Mouse (Mus musculus) testis, postnatal 14 days (tissue): ENCODE data around the gene Syvn1.

Experiments used
- DNase-seq: peaks from one replicate; pipeline ENCODE4 v3.0.0; 2021; ENCODE audit warnings: low spot score

The Syvn1 gene

DNA sequence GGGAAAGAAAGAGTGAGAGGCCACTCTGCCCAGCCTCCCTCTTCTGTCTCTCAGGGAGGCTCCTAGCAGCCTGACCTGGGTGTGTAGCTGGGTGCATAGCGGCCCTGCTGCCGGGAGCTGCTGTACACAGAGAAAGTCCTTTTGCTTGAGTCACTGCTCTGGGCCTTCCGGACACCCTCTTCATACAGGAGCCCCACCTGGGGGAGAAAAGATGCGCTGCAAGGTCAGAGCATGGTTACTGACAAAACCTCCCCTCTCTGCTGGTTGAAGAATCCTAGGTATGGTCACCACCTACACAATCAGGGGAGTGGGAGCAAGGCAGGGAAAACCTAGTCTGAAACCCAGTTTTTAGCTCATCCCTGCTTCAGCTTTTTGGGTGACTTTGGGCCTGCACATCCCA lies 22.6 kb downstream of the Syvn1 start:
- DNase-seq = no peak

DNA sequence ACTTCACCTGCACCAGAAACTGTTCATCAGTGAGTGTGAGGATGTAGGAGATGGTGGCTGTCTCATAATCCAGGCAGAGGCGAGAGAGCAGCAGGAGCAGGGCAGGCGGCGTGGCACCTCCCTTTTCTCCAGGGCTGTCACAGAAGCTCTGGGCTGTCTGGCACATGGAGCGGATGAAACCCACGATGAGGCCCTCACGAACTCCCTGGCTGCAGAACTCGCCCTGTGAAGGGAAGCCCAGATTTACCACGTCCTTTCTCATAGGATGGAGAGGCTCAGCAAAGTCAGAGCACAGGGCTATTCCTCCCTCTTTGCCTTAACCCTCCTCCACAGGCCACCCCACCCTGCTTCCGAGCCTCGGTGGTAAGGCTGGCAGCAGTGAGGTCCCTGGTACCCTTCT lies 23.5 kb downstream of the Syvn1 start:
- DNase-seq = no peak

- DNase-seq = no peak
These were observed 24.3 kb downstream of the Syvn1 start for GRCm38 (mm10) chr19:6070571-6071250.

GRCm38 (mm10) chr19:6071261-6071660 lies 24.9 kb downstream of the Syvn1 start:
- no peak for DNase-seq

DNA sequence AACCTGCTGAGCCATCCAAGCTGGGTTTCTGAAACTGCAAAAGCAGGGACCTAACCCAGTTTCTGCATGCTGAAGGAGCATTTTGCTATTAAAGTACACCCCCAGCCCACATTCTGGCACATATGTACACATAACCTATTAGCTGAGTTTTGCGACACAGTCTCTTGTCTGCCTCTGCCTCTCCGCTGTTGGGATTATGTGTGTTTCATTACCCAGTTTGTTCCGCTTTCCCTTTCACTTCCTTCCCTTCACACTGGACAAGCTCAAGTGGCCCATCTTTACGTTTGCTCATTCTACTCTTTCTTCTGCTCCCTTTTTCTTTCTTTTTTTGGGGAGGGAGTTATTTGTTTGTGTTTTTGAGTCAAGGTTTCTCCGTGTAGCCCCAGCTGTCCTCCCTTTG lies 27.5 kb downstream of the Syvn1 start:
- DNase-seq = no peak

GRCm38 (mm10) chr19:6076564-6077393 lies 30.4 kb downstream of the Syvn1 start, which contains the start of gene Vps51:
TSS of gene Vps51 (minus strand) at chr19:6077231.
- DNase-seq = peak; percentile 90

DNA sequence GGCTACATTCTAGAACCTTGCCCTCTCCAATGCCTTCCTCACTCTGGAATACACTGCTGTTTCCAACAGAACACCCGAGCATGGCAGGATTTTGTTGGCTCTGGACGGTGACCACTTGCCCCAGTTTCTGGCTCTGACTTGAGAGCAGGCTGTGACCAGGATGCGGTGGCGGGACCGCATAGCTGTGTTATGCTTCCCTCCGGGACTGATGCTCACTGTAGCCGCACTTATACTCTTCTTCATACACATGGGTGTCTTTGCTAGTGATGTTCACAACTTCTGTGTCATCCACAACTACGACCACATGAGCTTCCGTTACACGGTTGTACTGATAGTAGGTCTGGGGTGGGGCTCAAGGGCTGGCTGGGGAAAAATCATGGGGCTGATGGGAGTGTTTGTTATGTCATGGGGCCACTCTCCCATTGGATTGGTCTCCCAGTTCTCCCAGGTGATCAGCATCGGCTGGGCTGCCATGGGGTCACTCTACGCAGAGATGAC lies 33.7 kb downstream of the Syvn1 start, which contains the start of gene Tmem262:
Tmem262 (plus strand) TSS at position 51 of the 498 bp plus-strand sequence.
- no peak for DNase-seq

DNA sequence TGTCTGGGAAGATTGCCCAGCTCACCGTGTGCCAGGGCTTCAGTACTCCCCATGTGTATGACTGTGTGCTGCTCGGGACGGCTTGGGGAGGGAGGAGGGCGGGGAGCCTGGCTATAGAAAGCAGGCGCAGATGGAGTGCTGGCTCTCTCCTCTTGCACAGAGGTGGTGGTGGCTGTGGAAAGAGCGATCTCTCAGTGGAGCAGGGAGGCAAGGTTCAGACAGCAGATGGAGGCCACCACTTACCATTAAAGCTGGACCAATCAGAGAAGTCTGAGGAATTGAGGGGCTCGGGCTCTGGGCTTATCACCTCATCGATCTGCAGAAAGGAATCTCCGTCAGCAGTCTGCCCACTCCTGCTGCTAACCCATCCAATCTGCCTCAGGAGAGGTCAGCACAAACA lies 35.8 kb downstream of the Syvn1 start, which contains the start of gene Gm28374:
Gm28374 (minus strand) TSS at position 101 of the 400 bp plus-strand sequence.
- DNase-seq = no peak

GRCm38 (mm10) chr19:6084478-6085248 lies 38.3 kb downstream of the Syvn1 start, which contains the start of the genes Zfpl1 and Cdca5:
TSS of gene Zfpl1 (minus strand) at chr19:6084956.
TSS of gene Cdca5 (plus strand) at chr19:6084983.
- DNase-seq = peak; percentile 97

GRCm38 (mm10) chr19:6085417-6085879 lies 39.1 kb downstream of the Syvn1 start:
- peak; percentile 75 for DNase-seq

- no peak for DNase-seq
These were observed 42.5 kb downstream of the Syvn1 start for GRCm38 (mm10) chr19:6088841-6089240.

DNA sequence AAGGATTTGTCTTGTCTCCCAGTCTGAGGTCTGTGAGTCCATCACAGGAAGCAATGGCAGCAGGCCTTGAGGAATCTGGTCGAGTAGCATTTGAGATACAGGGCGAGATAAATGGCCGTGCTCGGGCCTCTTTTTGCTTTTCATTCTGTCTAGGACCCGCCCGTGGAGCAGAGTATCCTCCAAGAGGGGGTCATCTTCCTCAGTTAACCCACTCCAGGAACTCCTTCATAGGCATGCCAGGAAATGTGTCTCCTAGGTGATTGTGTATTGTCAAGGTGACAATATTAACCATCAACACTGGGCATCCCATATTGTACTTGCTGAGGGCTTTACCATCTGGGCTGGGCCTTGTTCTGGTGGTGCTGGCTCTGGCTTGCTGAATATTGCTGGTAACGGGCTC lies 47.7 kb downstream of the Syvn1 start, which contains the start of gene AC131692.1:
AC131692.1 (plus strand) TSS at position 301 of the 400 bp plus-strand sequence.
- no peak for DNase-seq

DNA sequence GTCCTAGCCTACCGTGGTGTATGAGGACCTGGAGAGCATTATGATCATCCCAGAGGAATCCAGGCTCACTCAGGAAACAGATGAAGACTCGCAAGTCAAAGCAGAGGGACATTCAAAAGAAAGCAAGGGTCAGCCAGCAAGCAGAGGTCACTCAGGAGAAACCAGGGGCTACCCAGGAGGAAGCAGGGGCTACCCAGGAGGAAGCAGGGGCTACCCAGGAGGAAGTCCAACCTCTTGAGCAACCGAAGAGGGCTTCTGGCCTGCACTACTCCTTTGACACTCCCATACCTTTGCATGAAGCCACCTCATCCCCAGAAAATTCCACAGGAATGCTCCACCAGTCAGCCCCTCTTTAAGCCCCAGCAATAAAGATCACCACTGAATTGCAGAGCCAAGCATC lies 51.5 kb downstream of the Syvn1 start:
- DNase-seq = no peak

DNA sequence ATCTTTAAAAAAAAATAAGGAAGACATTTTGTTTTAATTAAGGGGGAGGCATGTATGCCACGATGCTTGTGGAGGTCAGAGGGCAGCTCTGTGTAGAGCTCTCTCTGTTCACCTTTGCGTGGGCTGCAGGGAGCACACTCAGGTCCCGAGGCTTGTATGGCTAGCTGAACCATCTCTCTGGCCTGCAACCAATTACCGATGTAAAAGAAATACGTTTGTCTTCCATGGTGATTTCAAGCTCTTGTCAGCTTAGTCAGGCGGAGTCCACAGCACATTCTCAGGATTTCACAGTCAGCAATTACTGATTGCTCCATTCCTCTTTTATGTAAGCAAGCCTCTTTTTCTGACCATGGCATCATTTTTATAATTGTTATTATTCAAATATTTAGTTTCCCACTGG lies 54.8 kb downstream of the Syvn1 start:
- DNase-seq = no peak

GRCm38 (mm10) chr19:6102169-6102853 lies 55.9 kb downstream of the Syvn1 start:
- no peak for DNase-seq
